Mouse (Mus musculus) heart, embryonic 13.5 days (tissue): Measurements from ENCODE around the gene Bri3. TPM values are rescaled to one million over a fixed set of nuclear protein-coding genes. Genes with fewer than 3 reads are reported as not detected.

Experiments
- polyA plus RNA-seq: library from polyadenylated mRNA; unstranded; fragments of >200 nt; fragmentation: Nextera tagmentation; extraction: Ambion mirVana; gene quantifications from 2 replicates; pipeline ENCODE4 v1.2.1, GENCODE M21; 2015

Gene Bri3
- polyA plus RNA-seq, 1 experiment from 2014 or later = 126 TPM

Other genes starting within 250 kb of the Bri3 start
- gene Ccz1, start 229.6 kb upstream of the Bri3 start, polyA plus RNA-seq = 48.1 and 50.9 TPM in 2 replicates
- not detected in 2 replicates for gene Ocm, start 217.8 kb upstream of the Bri3 start, polyA plus RNA-seq
- 3.6 and 4.1 TPM in 2 replicates for gene Lmtk2, start 144.0 kb upstream of the Bri3 start, polyA plus RNA-seq
- 0.24 and 0.33 TPM in 2 replicates for gene Bhlha15, start 54.2 kb upstream of the Bri3 start, polyA plus RNA-seq
- 14.7 and 15.3 TPM in 2 replicates for gene Tecpr1, start 20.8 kb upstream of the Bri3 start, polyA plus RNA-seq
- 9.1 and 9.3 TPM in 2 replicates for gene Baiap2l1, start 113.7 kb downstream of the Bri3 start, polyA plus RNA-seq